Mouse (Mus musculus) heart, embryonic 11.5 days (tissue): Measurements from ENCODE around the gene Rin2. TPM values are rescaled to one million over a fixed set of nuclear protein-coding genes. Genes with fewer than 3 reads are reported as not detected.

ENCODE experiments used
- ATAC-seq: fragments of 200-750 bp; cut with Nextera tagmentation; replicated peaks from 2 replicates; pipeline ENCODE4 v1.8.0; 2017; ENCODE audit warnings: moderate library complexity; ENCODE audit not compliant: insufficient number of reproducible peaks, low FRiP score, low TSS enrichment
- H3K27ac ChIP-seq: fragments of 300-500 bp; sonication (generic); 2 replicates; pipeline ENCODE4 v1.5.1; 2014; ENCODE audit warnings: mild to moderate bottlenecking, low read depth, low read length
- H3K27me3 ChIP-seq: fragments of 300-500 bp; sonication (generic); 2 replicates; pipeline ENCODE4 v1.6.1; 2014; ENCODE audit warnings: mild to moderate bottlenecking, low read length, mixed read lengths; ENCODE audit not compliant: control insufficient read depth, insufficient read depth
- H3K36me3 ChIP-seq: fragments of 300-500 bp; sonication (generic); 2 replicates; pipeline ENCODE4 v1.6.1; 2014; ENCODE audit warnings: mild to moderate bottlenecking, low read length, moderate library complexity, mixed read lengths; ENCODE audit not compliant: control insufficient read depth, insufficient read depth
- H3K4me1 ChIP-seq: fragments of 300-500 bp; sonication (generic); 2 replicates; pipeline ENCODE4 v1.6.1; 2014; ENCODE audit warnings: low read length; ENCODE audit not compliant: control insufficient read depth, insufficient read depth
- H3K4me2 ChIP-seq: fragments of 300-500 bp; sonication (generic); 2 replicates; pipeline ENCODE4 v1.6.1; 2014; ENCODE audit warnings: mild to moderate bottlenecking, moderate library complexity
- H3K4me3 ChIP-seq: fragments of 300-500 bp; sonication (generic); 2 replicates; pipeline ENCODE4 v1.5.1; 2014; ENCODE audit warnings: low read depth, low read length
- H3K9ac ChIP-seq: fragments of 300-500 bp; sonication (generic); 2 replicates; pipeline ENCODE4 v1.6.1; 2014; ENCODE audit warnings: mild to moderate bottlenecking, low read depth, low read length, moderate library complexity
- H3K9me3 ChIP-seq: fragments of 300-500 bp; sonication (generic); replicated peaks from 2 replicates; pipeline ENCODE4 v1.6.1; 2016; ENCODE audit warnings: low read length; ENCODE audit not compliant: control insufficient read depth
- WGBS: fragments of 180-500 bp; shearing (Covaris S2); extraction: QIAGEN DNeasy Blood & Tissue Kit; methylation state at CpG from one replicate; pipeline ENCODE4 v1.1.7; 2014; ENCODE audit not compliant: insufficient replicate concordance; 5-methylcytosine and 5-hydroxymethylcytosine counted together
- polyA plus RNA-seq: library from polyadenylated mRNA; unstranded; fragments of >200 nt; fragmentation: Nextera tagmentation; extraction: Ambion mirVana; gene quantifications from 2 replicates; pipeline ENCODE4 v1.2.1, GENCODE M21; 2014

The Rin2 gene
- polyA plus RNA-seq, 1 experiment from 2014 or later, result 16.3 TPM

DNA sequence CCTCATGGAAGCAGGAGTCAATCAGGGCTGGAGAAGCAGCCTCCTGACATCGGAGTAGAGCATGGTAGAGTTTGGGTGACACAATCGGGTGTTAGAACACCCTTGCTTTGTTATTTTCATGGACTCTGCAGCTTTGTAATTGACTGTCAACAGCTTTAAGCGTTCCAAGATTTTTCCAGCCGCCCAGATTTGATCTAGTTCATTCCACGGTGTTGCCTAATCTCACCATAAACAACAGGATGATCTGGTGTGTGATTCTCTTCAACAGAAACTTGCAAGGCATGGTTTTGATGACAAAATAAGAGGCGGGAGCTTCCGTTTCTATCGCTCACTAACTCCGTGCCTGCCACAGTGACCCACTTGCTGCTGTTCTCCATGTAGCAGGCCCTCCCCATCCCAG, 180.8 kb downstream of the Rin2 start:
- no peak overlapping the region for H3K4me3 ChIP-seq
- peaks cover 14% of the 10 kb centered on the region for H3K4me1 ChIP-seq
- no peak for ATAC-seq
- no peak overlapping the region for H3K27ac ChIP-seq
- H3K36me3 ChIP-seq, result no peaks in the 10 kb centered on the region
- H3K9me3 ChIP-seq, result no peaks in the 10 kb centered on the region
- no peak overlapping the region for H3K9ac ChIP-seq
- WGBS, result 70% methylated on average over 9 of the region's 9 CpGs
- no peak overlapping the region for H3K4me2 ChIP-seq
- H3K27me3 ChIP-seq, result no peaks in the 10 kb centered on the region

- no peak for ATAC-seq
- Histone ChIP-seq H3K9me3 (no peaks in the 10 kb centered on the region), H3K27ac (no peak overlapping the region), H3K9ac (no peak overlapping the region), H3K4me3 (no peak overlapping the region), H3K4me1 (peaks cover 30% of the 10 kb centered on the region), H3K27me3 (no peaks in the 10 kb centered on the region), H3K36me3 (no peaks in the 10 kb centered on the region), H3K4me2 (no peak overlapping the region)
- WGBS, result 72% methylated on average over 8 of the region's 8 CpGs
These were observed 182.8 kb downstream of the Rin2 start for GRCm38 (mm10) chr2:145857864-145858263.

DNA sequence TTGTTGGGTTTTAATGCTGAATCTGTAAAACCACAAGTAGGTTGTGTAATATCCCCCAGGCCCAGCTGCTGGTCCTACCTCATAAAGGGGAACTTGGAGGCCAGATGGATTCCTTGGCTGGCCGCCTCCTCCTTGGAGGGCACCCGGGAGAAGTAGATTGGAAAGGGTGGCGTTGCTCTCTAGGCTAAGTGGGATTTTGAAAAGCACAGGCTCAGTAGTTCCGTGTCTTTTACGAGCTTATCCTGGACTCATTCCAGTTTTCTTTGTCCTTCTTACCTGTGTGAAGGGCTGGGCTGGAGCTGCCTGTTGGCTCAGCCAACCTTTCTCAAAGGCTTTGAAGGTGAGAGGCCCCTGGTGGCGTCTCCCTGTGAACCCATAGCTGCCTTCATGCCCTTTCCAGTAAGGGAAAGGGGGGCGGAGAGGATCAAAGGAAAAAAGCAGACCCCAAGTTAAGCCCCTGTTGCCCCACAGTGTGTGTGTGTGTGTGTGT, 184.5 kb downstream of the Rin2 start:
- H3K27me3 ChIP-seq, result no peaks in the 10 kb centered on the region
- peak overlapping the region; percentile 52; the same call in 1 of the 2 replicates for H3K9ac ChIP-seq
- H3K36me3 ChIP-seq, result 0 out of 2 replicates have a peak, but pooled peaks cover 3% of the 10 kb centered on the region
- no peak overlapping the region; the same call in 1 of the 2 replicates for H3K4me3 ChIP-seq
- peak overlapping the region; percentile 58 for H3K4me2 ChIP-seq
- peak overlapping the region; percentile 89 for H3K27ac ChIP-seq
- peaks cover 32% of the 10 kb centered on the region for H3K4me1 ChIP-seq
- no peaks in the 10 kb centered on the region for H3K9me3 ChIP-seq
- 51% methylated on average over 7 of the region's 7 CpGs for WGBS
- no peak; the same call in 1 of the 2 replicates for ATAC-seq

- 9% methylated on average over 40 of the region's 40 CpGs for WGBS
- H3K9ac ChIP-seq, result peak overlapping the region; percentile 65
- H3K27ac ChIP-seq, result peak overlapping the region; percentile 89
- H3K27me3 ChIP-seq, result no peaks in the 10 kb centered on the region
- H3K4me2 ChIP-seq, result peak overlapping the region; percentile 58
- peak; percentile 76 for ATAC-seq
- no peaks in the 10 kb centered on the region for H3K9me3 ChIP-seq
- 0 out of 2 replicates have a peak, but pooled peaks cover 3% of the 10 kb centered on the region for H3K36me3 ChIP-seq
- peak overlapping the region; percentile 40 for H3K4me3 ChIP-seq
- peaks cover 32% of the 10 kb centered on the region for H3K4me1 ChIP-seq
These were observed 185.2 kb downstream of the Rin2 start for GRCm38 (mm10) chr2:145859932-145860801.

DNA sequence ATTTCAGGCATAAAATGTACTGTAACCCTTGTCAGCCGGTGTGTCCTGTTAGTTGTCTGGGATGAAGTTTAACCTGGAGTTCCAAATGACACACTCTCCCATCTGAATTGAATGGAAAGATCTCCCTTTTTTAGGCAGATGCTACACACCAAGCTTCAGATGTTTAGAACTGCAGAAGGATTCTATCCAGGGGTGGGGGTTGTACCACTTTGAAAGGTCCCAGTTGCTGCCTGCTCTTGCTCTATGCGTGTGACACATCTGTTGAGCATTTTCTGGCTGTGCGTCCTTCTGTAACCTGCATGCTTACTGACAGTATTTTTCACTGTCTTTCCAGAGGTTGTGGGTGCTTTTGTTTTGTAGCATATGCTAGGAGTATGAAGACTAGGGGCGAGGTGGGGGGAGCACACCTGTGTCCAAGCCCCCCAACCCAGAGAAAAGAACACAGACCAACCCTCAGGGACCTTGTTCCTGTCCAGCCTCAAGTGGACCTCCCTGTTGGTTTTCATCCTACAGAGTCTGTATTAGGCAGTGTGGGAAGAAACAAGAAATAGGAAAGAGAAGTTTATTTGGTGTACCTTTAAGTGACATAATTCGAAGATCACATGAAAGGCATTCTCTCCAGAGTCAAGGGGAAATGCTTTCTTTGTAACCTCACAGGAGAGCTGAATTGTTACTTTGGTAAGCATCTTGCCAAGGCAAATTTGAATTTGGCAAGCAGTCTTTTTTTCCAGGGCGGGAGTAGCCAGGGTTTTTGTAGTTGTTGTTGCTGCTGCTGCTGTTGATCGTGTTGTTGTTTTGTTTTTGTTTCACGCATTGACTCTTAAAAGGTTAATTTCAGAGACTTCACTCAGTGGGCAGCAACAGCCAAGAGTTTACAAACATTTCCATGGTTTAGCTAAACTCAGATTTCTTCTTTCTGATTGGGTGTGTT, 186.4 kb downstream of the Rin2 start:
- 0 out of 2 replicates have a peak, but pooled peaks cover 3% of the 10 kb centered on the region for H3K36me3 ChIP-seq
- peak overlapping the region; percentile 65 for H3K9ac ChIP-seq
- ATAC-seq, result no peak
- H3K27me3 ChIP-seq, result no peaks in the 10 kb centered on the region
- H3K4me1 ChIP-seq, result peaks cover 32% of the 10 kb centered on the region
- peak overlapping the region; percentile 1; the same call in 1 of the 2 replicates for H3K27ac ChIP-seq
- peak overlapping the region; percentile 58 for H3K4me2 ChIP-seq
- 67% methylated on average over 8 of the region's 8 CpGs for WGBS
- H3K4me3 ChIP-seq, result peak overlapping the region; percentile 40
- no peaks in the 10 kb centered on the region for H3K9me3 ChIP-seq

GRCm38 (mm10) chr2:145862206-145862817, 187.3 kb downstream of the Rin2 start:
- 0 out of 2 replicates have a peak overlapping the region, but pooled peaks have one; percentile 0 for H3K27ac ChIP-seq
- peak overlapping the region; percentile 40 for H3K4me3 ChIP-seq
- ATAC-seq, result no peak

GRCm38 (mm10) chr2:145865344-145865743, 190.3 kb downstream of the Rin2 start:
- Histone ChIP-seq H3K27me3 (no peaks in the 10 kb centered on the region), H3K4me1 (peaks cover 23% of the 10 kb centered on the region), H3K4me3 (no peak overlapping the region), H3K9ac (no peak overlapping the region), H3K9me3 (no peaks in the 10 kb centered on the region; the same call in 1 of the 2 replicates), H3K36me3 (0 out of 2 replicates have a peak, but pooled peaks cover 7% of the 10 kb centered on the region), H3K27ac (no peak overlapping the region), H3K4me2 (no peak overlapping the region)
- ATAC-seq, result no peak
- WGBS, result 89% methylated on average over 3 of the region's 3 CpGs

More at GRCm38 (mm10) chr2:145862206-145862817, 187.3 kb downstream of the Rin2 start:
- Histone ChIP-seq H3K4me1 (peaks cover 32% of the 10 kb centered on the region), H3K36me3 (0 out of 2 replicates have a peak, but pooled peaks cover 7% of the 10 kb centered on the region), H3K9ac (peak overlapping the region; percentile 54; the same call in 1 of the 2 replicates), H3K4me2 (peak overlapping the region; percentile 58), H3K9me3 (no peaks in the 10 kb centered on the region; the same call in 1 of the 2 replicates), H3K27me3 (no peaks in the 10 kb centered on the region)
- 40% methylated on average over 10 of the region's 10 CpGs for WGBS
